Mouse (Mus musculus): ENCODE results near the gene Lhx6. TPM values are rescaled to one million over a fixed set of nuclear protein-coding genes. Genes with fewer than 3 reads are reported as not detected.
"Not testable (repeated sequence)": the region's sequence is repeated elsewhere in the genome, so short reads cannot be mapped to it uniquely, and the experiment has no call there.

The Lhx6 gene
- polyA plus RNA-seq (2014; fragmentation: Nextera tagmentation; extraction: Ambion mirVana), result 0.59 and 0.99 TPM in 2 replicates

GRCm38 (mm10) chr2:36104956-36105741 is at the start of gene Lhx6:
TSS of gene Lhx6 (minus strand) at chr2:36105408.
- Histone ChIP-seq H3K4me3 (ENCODE audit: low read depth, low read length) (peak within 1 kb of the TSS; percentile 38), H3K27me3 (replicated peaks; ENCODE audit: control insufficient read depth, insufficient read depth, low read length) (peaks cover 97% of the 10 kb centered on the region), H3K4me1 (replicated peaks; ENCODE audit: control insufficient read depth, insufficient read depth, low read length) (peaks cover 5% of the 10 kb centered on the region), H3K27ac (ENCODE audit: low read depth, low read length) (no peak within 1 kb of the TSS), H3K36me3 (ENCODE audit: control insufficient read depth, insufficient read depth, low read length) (no peaks in the 10 kb centered on the region), H3K9ac (ENCODE audit: low read depth, low read length) (no peak within 1 kb of the TSS), H3K9me3 (ENCODE audit: control insufficient read depth, low read length) (no peaks in the 10 kb centered on the region), H3K4me2 (peak within 1 kb of the TSS; percentile 62)
- no peak; the same call in 1 of the 2 replicates for ATAC-seq (replicated peaks; ENCODE audit: low FRiP score)
- DNase-seq (ENCODE audit: low spot score), result peak; percentile 57
- WGBS, result 3% methylated on average over 56 of the region's 58 CpGs

GRCm38 (mm10) chr2:36152401-36152800 is 47.2 kb upstream of the Lhx6 start:
- H3K36me3 ChIP-seq (ENCODE audit: control insufficient read depth, insufficient read depth, low read length); DNase-seq (ENCODE audit: low spot score): not testable (repeated sequence)

GRCm38 (mm10) chr2:36148876-36149365 is 43.7 kb upstream of the Lhx6 start:
- Histone ChIP-seq H3K4me2 (no peak overlapping the region), H3K27me3 (replicated peaks; ENCODE audit: control insufficient read depth, insufficient read depth, low read length) (no peaks in the 10 kb centered on the region), H3K27ac (ENCODE audit: low read depth, low read length) (no peak overlapping the region), H3K9ac (ENCODE audit: low read depth, low read length) (no peak overlapping the region), H3K4me3 (ENCODE audit: low read depth, low read length) (no peak overlapping the region), H3K9me3 (ENCODE audit: control insufficient read depth, low read length) (no peaks in the 10 kb centered on the region), H3K36me3 (ENCODE audit: control insufficient read depth, insufficient read depth, low read length) (peaks cover 2% of the 10 kb centered on the region; the same call in 1 of the 2 replicates), H3K4me1 (replicated peaks; ENCODE audit: control insufficient read depth, insufficient read depth, low read length) (no peaks in the 10 kb centered on the region)
- ATAC-seq (replicated peaks; ENCODE audit: low FRiP score) (no peak), DNase-seq (ENCODE audit: low spot score) (no peak)
- 76% methylated on average over 7 of the region's 7 CpGs for WGBS

More at GRCm38 (mm10) chr2:36152401-36152800, 47.2 kb upstream of the Lhx6 start:
- not testable (repeated sequence) for H3K4me2 ChIP-seq; H3K27me3 ChIP-seq (replicated peaks; ENCODE audit: control insufficient read depth, insufficient read depth, low read length); H3K9ac ChIP-seq (ENCODE audit: low read depth, low read length); H3K4me1 ChIP-seq (replicated peaks; ENCODE audit: control insufficient read depth, insufficient read depth, low read length); H3K9me3 ChIP-seq (ENCODE audit: control insufficient read depth, low read length); H3K27ac ChIP-seq (ENCODE audit: low read depth, low read length); ATAC-seq (replicated peaks; ENCODE audit: low FRiP score); H3K4me3 ChIP-seq (ENCODE audit: low read depth, low read length)
- 88% methylated on average over 4 of the region's 4 CpGs for WGBS

- ATAC-seq (replicated peaks; ENCODE audit: low FRiP score), result no peak
- Histone ChIP-seq H3K27me3 (replicated peaks; ENCODE audit: control insufficient read depth, insufficient read depth, low read length) (no peaks in the 10 kb centered on the region), H3K36me3 (ENCODE audit: control insufficient read depth, insufficient read depth, low read length) (peaks cover 2% of the 10 kb centered on the region; the same call in 1 of the 2 replicates), H3K9me3 (ENCODE audit: control insufficient read depth, low read length) (no peaks in the 10 kb centered on the region), H3K27ac (ENCODE audit: low read depth, low read length) (no peak overlapping the region), H3K4me2 (no peak overlapping the region), H3K4me3 (ENCODE audit: low read depth, low read length) (no peak overlapping the region), H3K4me1 (replicated peaks; ENCODE audit: control insufficient read depth, insufficient read depth, low read length) (peaks cover 12% of the 10 kb centered on the region; the same call in 1 of the 2 replicates), H3K9ac (ENCODE audit: low read depth, low read length) (no peak overlapping the region)
- WGBS, result 75% methylated on average over 2 of the region's 2 CpGs
- DNase-seq (ENCODE audit: low spot score), result no peak
Observed at GRCm38 (mm10) chr2:36139096-36139495, 33.9 kb upstream of the Lhx6 start.

- Histone ChIP-seq H3K4me3 (ENCODE audit: low read depth, low read length) (peak within 1 kb of the TSS; percentile 83), H3K4me2 (peak within 1 kb of the TSS; percentile 85), H3K27me3 (replicated peaks; ENCODE audit: control insufficient read depth, insufficient read depth, low read length) (no peaks in the 10 kb centered on the region), H3K9me3 (ENCODE audit: control insufficient read depth, low read length) (no peaks in the 10 kb centered on the region), H3K4me1 (replicated peaks; ENCODE audit: control insufficient read depth, insufficient read depth, low read length) (peaks cover 12% of the 10 kb centered on the region; the same call in 1 of the 2 replicates), H3K36me3 (ENCODE audit: control insufficient read depth, insufficient read depth, low read length) (peaks cover 13% of the 10 kb centered on the region; the same call in 1 of the 2 replicates), H3K27ac (ENCODE audit: low read depth, low read length) (peak within 1 kb of the TSS; percentile 79), H3K9ac (ENCODE audit: low read depth, low read length) (peak within 1 kb of the TSS; percentile 84)
- under 1% methylated on average over 50 of the region's 50 CpGs for WGBS
- DNase-seq (ENCODE audit: low spot score) (peak; percentile 95), ATAC-seq (replicated peaks; ENCODE audit: low FRiP score) (peak; percentile 94)
Observed at GRCm38 (mm10) chr2:36136300-36136941, 31.2 kb upstream of the Lhx6 start, which contains the start of the genes Mrrf and Rbm18. TSS of gene Mrrf (plus strand) at chr2:36136389. TSS of gene Rbm18 (minus strand) at chr2:36136773.

- 1% methylated on average over 4 of the region's 4 CpGs for WGBS
- H3K4me2 ChIP-seq, result peak overlapping the region; percentile 64
- no peaks in the 10 kb centered on the region for H3K9me3 ChIP-seq (ENCODE audit: control insufficient read depth, low read length)
- H3K36me3 ChIP-seq (ENCODE audit: control insufficient read depth, insufficient read depth, low read length), result peaks cover 13% of the 10 kb centered on the region; the same call in 1 of the 2 replicates
- DNase-seq (ENCODE audit: low spot score), result no peak
- peak overlapping the region; percentile 83 for H3K4me3 ChIP-seq (ENCODE audit: low read depth, low read length)
- ATAC-seq (replicated peaks; ENCODE audit: low FRiP score), result no peak
- peaks cover 12% of the 10 kb centered on the region; the same call in 1 of the 2 replicates for H3K4me1 ChIP-seq (replicated peaks; ENCODE audit: control insufficient read depth, insufficient read depth, low read length)
- no peaks in the 10 kb centered on the region for H3K27me3 ChIP-seq (replicated peaks; ENCODE audit: control insufficient read depth, insufficient read depth, low read length)
- peak overlapping the region; percentile 79; the same call in 1 of the 2 replicates for H3K27ac ChIP-seq (ENCODE audit: low read depth, low read length)
- peak overlapping the region; percentile 84 for H3K9ac ChIP-seq (ENCODE audit: low read depth, low read length)
Observed at GRCm38 (mm10) chr2:36135887-36136286, 30.7 kb upstream of the Lhx6 start.

GRCm38 (mm10) chr2:36129051-36129450 is 23.8 kb upstream of the Lhx6 start:
- H3K36me3 ChIP-seq (ENCODE audit: control insufficient read depth, insufficient read depth, low read length), result peaks cover 27% of the 10 kb centered on the region
- no peaks in the 10 kb centered on the region for H3K27me3 ChIP-seq (replicated peaks; ENCODE audit: control insufficient read depth, insufficient read depth, low read length)
- H3K27ac ChIP-seq (ENCODE audit: low read depth, low read length), result no peak overlapping the region
- no peak for ATAC-seq (replicated peaks; ENCODE audit: low FRiP score)
- H3K4me1 ChIP-seq (replicated peaks; ENCODE audit: control insufficient read depth, insufficient read depth, low read length), result no peaks in the 10 kb centered on the region; the same call in 1 of the 2 replicates
- no peak overlapping the region for H3K9ac ChIP-seq (ENCODE audit: low read depth, low read length)
- H3K4me2 ChIP-seq, result no peak overlapping the region
- no peaks in the 10 kb centered on the region for H3K9me3 ChIP-seq (ENCODE audit: control insufficient read depth, low read length)
- no peak overlapping the region for H3K4me3 ChIP-seq (ENCODE audit: low read depth, low read length)
- DNase-seq (ENCODE audit: low spot score), result no peak
- WGBS, result 82% methylated on average over 3 of the region's 3 CpGs

- Histone ChIP-seq H3K27ac (ENCODE audit: low read depth, low read length) (no peak overlapping the region), H3K36me3 (ENCODE audit: control insufficient read depth, insufficient read depth, low read length) (peaks cover 25% of the 10 kb centered on the region), H3K9me3 (ENCODE audit: control insufficient read depth, low read length) (no peaks in the 10 kb centered on the region), H3K4me2 (no peak overlapping the region), H3K27me3 (replicated peaks; ENCODE audit: control insufficient read depth, insufficient read depth, low read length) (no peaks in the 10 kb centered on the region), H3K4me1 (replicated peaks; ENCODE audit: control insufficient read depth, insufficient read depth, low read length) (no peaks in the 10 kb centered on the region; the same call in 1 of the 2 replicates), H3K9ac (ENCODE audit: low read depth, low read length) (no peak overlapping the region), H3K4me3 (ENCODE audit: low read depth, low read length) (no peak overlapping the region)
- DNase-seq (ENCODE audit: low spot score) (no peak), ATAC-seq (replicated peaks; ENCODE audit: low FRiP score) (no peak)
- WGBS, result 69% methylated on average over 4 of the region's 4 CpGs
Observed at GRCm38 (mm10) chr2:36127973-36128372, 22.8 kb upstream of the Lhx6 start.

Data from liver, embryonic 11.5 days (tissue).